Mouse (Mus musculus) ovary, postnatal 10 days (tissue): ENCODE data around the gene Ost4.

Experiments used
- DNase-seq: peaks from one replicate; pipeline ENCODE4 v3.0.0; 2022; ENCODE audit warnings: low spot score

Gene Ost4

GRCm38 (mm10) chr5:30923119-30923518 lies 15.5 kb upstream of the Ost4 start:
- no peak for DNase-seq

DNA sequence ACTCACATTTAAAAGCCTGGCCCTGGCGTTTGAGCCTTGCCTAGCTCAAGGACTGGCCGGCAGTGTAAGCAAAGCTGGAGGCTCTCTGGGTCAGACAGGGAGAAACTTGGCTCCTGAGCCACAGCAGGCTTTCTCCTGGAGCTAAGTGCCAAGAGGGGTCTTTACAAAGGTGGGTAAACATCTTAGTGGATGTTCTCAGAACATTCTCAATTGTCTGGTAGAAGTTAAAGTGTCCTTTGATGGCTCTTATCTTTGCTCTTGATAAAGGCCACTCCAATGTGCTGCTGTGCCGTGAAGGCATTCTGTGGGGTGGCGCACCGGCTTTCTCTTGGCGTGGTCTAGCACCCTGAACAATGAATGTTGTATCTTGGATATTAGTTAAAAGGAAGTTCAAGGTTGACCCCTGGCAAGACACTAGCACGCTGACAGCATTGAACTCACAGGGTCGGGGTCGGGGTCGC lies 15.0 kb upstream of the Ost4 start:
- DNase-seq, result no peak

GRCm38 (mm10) chr5:30921256-30922033 lies 13.9 kb upstream of the Ost4 start, which contains the start of gene Khk:
TSS of gene Khk (plus strand) at chr5:30921431.
- DNase-seq, result peak; percentile 90

GRCm38 (mm10) chr5:30920621-30921020 lies 13.0 kb upstream of the Ost4 start:
- no peak for DNase-seq

DNA sequence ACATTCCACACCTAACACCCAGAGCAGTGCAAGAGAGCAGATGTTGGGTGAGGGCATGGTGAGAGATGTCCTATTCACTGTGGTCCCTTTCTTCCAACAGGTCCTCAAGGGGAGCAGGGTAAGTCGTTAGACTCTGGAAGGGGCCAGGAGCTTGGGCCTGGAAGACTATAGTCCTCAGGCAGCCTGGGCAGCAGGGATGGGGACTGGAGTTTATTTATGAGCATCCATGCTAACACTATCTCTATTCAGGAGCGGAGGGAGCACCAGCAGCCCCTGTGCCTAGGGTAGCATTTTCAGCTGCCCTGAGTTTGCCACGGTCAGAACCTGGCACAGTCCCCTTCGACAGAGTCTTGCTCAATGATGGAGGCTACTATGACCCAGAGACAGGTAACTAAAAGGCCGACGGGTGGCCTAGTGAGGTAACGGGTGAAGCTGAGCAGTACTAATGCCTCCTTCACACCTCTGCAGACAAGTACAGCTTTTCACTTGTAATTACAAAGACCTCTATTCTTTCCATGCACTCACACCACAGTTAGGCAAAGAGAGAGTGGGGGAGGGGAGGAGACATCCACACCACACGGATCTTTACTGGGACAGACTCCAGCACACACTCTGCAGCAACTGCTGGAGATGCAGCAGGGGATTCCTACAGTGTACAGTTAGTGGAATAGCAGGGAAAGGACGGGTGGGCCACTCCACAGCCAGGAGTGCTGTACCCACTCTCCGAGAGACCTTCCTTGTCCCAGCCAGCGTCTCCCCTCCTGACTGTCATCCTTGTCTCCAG lies 12.4 kb upstream of the Ost4 start:
- no peak for DNase-seq

DNA sequence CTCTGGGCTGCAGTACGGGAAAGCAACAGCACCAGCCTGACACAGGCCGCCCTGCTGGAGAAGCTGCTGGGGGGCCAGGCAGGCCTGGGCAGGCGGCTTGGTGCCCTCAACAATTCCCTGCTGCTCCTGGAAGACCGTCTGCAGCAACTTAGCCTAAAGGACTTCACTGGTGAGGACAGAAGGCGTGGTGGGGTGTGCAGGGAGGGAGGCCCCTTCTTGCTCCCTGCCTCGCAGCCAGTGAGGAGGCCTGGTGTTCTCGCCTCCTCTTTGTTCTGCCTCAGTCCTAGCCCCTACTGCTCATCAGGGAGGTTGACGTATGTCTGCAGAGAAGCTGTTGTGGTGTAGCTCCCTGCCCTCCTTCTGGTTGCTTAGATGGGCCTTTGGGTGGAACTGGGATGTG lies 11.1 kb upstream of the Ost4 start:
- no peak for DNase-seq

DNA sequence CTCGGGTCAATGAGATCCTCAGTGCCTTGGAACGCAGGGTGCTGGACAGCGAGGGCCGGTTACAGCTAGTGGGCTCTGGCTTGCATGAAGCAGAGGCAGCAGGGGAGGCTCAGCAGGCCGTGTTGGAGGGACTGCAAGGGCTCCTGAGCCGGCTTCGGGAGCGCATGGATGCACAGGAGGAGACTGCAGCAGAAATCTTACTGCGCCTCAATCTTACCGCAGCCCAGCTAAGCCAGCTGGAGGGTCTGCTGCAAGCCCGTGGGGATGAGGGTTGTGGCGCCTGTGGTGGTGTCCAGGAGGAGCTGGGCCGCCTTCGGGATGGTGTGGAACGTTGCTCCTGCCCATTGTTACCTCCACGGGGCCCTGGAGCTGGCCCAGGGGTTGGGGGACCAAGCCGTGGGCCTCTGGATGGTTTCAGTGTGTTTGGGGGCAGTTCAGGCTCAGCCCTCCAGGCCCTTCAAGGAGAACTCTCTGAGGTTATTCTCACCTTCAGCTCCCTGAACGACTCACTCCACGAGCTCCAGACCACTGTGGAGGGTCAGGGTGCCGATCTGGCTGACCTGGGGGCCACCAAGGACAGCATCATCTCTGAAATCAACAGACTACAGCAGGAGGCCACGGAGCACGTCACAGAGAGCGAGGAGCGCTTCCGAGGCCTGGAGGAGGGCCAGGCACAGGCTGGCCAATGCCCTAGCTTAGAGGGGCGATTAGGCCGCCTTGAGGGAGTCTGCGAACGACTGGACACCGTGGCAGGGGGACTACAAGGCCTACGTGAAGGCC lies 10.5 kb upstream of the Ost4 start:
- no peak for DNase-seq

- DNase-seq, result no peak
Measured at GRCm38 (mm10) chr5:30917348-30917747, 9.8 kb upstream of the Ost4 start.

GRCm38 (mm10) chr5:30916841-30917240 lies 9.3 kb upstream of the Ost4 start:
- no peak for DNase-seq

- DNase-seq, result no peak
Measured at GRCm38 (mm10) chr5:30915974-30916433, 8.4 kb upstream of the Ost4 start.

DNA sequence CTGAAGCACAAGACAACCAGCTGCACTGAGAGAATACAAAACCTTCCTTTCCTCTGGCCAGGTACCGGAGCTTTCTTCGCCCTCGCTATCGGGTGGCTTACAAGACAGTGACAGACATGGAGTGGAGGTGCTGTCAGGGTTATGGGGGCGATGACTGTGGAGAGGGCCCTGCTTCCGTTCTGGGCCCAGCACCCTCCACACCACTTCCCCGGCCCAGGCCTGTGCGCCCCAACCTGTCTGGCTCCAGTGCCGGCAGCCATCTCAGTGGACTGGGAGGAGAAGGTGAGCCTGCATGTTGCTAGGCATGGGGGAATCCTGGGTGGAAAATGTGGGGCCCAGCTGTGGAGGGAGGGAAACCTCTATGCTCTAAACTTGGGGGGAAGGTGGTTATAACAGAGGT lies 7.9 kb upstream of the Ost4 start:
- DNase-seq, result no peak

DNA sequence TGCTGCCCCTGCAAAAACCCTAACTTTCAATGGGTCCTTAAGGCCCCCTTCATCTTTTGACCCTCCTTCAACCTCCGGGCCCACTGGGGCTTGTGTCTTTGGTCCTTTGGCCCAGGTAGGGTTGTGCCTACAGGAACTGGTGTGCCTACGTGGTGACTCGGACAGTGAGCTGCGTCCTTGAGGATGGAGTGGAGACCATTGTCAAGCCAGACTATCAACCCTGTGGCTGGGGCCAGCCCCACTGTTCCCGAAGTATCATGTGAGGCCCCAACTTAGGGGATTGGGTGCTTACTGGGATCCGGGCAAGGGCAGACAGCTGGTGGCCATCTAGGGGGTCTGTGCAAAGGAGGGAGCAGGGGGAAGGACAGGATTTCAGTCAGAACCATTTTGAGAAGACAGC lies 7.3 kb upstream of the Ost4 start:
- DNase-seq, result no peak

GRCm38 (mm10) chr5:30914101-30914635 lies 6.6 kb upstream of the Ost4 start:
- DNase-seq, result no peak

GRCm38 (mm10) chr5:30913060-30913841 lies 5.7 kb upstream of the Ost4 start, which contains the start of gene Emilin1:
TSS of gene Emilin1 (plus strand) at chr5:30913402.
- DNase-seq, result no peak

DNA sequence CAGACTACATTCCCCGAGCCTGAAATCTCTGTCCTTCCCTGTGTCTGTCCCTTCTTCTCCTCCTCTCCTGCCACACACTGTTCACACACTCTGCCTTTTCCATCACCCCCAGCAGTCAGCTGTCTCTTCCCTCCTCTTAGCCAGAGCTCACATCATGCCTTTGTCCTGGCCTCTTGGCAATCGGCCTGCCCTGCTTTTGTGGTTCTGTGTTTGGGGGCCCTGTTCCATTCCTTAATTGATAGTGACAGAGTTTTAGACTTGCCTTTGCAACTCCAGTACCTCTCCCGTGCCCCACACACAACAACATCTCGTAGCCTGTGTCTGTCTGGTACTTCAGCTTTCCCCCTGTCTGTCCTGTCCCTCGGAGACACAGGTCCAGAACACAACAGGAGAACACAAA lies 4.6 kb upstream of the Ost4 start:
- DNase-seq, result no peak

- no peak for DNase-seq
Measured at GRCm38 (mm10) chr5:30910481-30910880, 2.9 kb upstream of the Ost4 start.

GRCm38 (mm10) chr5:30909863-30910262 lies 2.3 kb upstream of the Ost4 start:
- DNase-seq, result no peak

DNA sequence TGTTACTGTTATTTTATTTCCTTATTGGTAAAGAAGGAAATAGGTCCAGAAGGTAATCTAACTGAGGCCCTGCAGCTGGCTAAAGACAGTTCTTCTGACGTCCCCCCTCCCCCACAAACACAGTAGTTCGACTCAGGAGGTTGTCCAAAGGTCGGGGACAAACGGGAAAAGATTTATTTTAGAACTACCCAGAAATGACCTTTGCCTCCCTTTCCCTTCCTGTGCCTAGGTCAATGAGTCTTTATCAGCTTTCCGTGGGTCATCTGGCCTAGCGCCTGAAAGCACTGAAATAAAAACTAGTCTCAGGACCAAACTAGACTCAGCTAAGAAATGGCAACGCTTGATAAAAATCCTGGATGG lies 1.7 kb upstream of the Ost4 start:
- DNase-seq, result no peak

DNA sequence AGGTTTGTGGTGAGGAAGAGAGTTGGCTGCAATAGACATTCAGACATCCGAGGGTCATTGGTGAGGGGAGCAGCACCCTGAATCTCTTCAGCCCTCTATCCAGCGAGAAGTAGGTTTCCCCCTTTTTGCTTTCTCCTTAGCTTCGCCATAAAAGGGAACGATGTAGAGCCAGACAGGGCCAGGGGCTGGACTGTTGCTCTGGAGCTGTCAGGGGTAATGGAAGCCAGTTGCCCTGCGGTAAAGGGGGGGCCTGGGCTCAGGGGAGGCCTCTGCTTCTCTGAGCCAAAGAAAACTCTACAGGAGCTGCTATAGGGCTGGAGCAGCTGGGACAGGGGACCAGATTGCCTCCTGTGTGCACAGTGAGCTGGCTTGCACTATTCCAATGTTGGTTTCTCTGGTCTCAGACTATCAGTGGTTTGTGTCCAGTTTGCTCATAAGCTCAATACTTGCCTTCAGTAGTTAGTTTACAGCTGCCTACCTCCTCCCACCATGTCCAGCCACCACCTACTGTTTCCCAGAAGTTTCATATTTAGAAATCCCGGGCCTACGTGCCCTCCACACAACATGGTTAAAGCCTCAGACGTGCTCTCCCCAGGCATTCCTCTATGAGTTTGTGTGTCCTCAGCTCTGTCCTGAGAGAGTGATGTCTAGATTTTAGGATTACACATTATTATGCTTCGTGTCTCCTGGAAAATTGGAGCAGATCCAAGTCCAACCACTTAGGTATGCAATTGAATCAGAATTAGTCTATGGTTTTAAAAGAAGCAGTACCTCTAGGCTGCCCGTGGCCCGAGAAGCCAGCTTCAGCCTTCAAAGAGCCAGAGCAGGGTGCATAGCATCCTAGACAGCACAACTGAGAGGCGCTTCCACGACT lies 1.1 kb upstream of the Ost4 start:
- DNase-seq, result no peak

DNA sequence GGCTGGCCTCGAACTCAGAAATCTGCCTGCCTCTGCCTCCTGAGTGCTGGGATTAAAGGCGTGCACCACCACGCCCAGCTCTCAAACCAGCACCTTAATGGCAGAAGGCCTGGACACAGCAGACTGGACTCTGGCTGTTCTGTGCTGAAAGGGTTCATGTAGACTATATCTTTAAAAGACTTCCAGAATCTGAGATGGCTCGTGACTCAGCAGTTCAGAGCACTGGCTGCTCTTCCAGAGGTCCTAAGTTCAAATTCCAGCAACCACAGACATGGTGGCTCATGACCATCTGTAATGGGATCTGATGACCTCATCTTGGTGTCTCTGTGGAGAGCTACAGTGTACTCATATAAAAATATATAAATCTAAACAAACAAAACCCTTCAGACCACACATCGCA lies 5.7 kb downstream of the Ost4 start:
- no peak for DNase-seq
